Mouse (Mus musculus): ENCODE measurements around the gene Kdm1a. TPM values are rescaled to one million over a fixed set of nuclear protein-coding genes. Genes with fewer than 3 reads are reported as not detected.

Kdm1a gene
- polyA plus RNA-seq, 1 experiment from 2014 or later = 50.1 TPM

- no peak for DNase-seq (ENCODE audit: low spot score)
- peaks cover 91% of the 10 kb centered on the region for H3K36me3 ChIP-seq
- H3K4me3 ChIP-seq = no peak overlapping the region
- peaks cover 7% of the 10 kb centered on the region; the same call in 1 of the 2 replicates for H3K4me1 ChIP-seq
- H3K27me3 ChIP-seq (ENCODE audit: insufficient read depth, poor library complexity, severe bottlenecking) = no peaks in the 10 kb centered on the region
- 42% methylated on average over 1 of the region's 1 CpGs for WGBS
- H3K9me3 ChIP-seq = no peaks in the 10 kb centered on the region
- no peak overlapping the region for H3K27ac ChIP-seq
These were observed 49.4 kb downstream of the Kdm1a start for GRCm38 (mm10) chr4:136553108-136553507.

GRCm38 (mm10) chr4:136548381-136548801 lies 54.1 kb downstream of the Kdm1a start:
- no peak for DNase-seq (ENCODE audit: low spot score)
- Histone ChIP-seq H3K4me3 (no peak overlapping the region), H3K9me3 (no peaks in the 10 kb centered on the region), H3K4me1 (peaks cover 9% of the 10 kb centered on the region; the same call in 1 of the 2 replicates), H3K27me3 (ENCODE audit: insufficient read depth, poor library complexity, severe bottlenecking) (no peaks in the 10 kb centered on the region), H3K36me3 (peaks cover 91% of the 10 kb centered on the region), H3K27ac (no peak overlapping the region)
- 56% methylated on average over 1 of the region's 1 CpGs for WGBS

- no peak overlapping the region for H3K4me3 ChIP-seq
- peaks cover 9% of the 10 kb centered on the region; the same call in 1 of the 2 replicates for H3K4me1 ChIP-seq
- H3K36me3 ChIP-seq = peaks cover 92% of the 10 kb centered on the region
- H3K27me3 ChIP-seq (ENCODE audit: insufficient read depth, poor library complexity, severe bottlenecking) = no peaks in the 10 kb centered on the region
- no peaks in the 10 kb centered on the region for H3K9me3 ChIP-seq
- no peak for DNase-seq (ENCODE audit: low spot score)
- no peak overlapping the region for H3K27ac ChIP-seq
- WGBS = 61% methylated on average over 1 of the region's 1 CpGs
These were observed 54.8 kb downstream of the Kdm1a start for GRCm38 (mm10) chr4:136547721-136548120.

- H3K4me1 ChIP-seq = peaks cover 9% of the 10 kb centered on the region; the same call in 1 of the 2 replicates
- no peak overlapping the region for H3K4me3 ChIP-seq
- WGBS = 74% methylated on average over 3 of the region's 3 CpGs
- peaks cover 91% of the 10 kb centered on the region for H3K36me3 ChIP-seq
- H3K9me3 ChIP-seq = no peaks in the 10 kb centered on the region
- no peaks in the 10 kb centered on the region for H3K27me3 ChIP-seq (ENCODE audit: insufficient read depth, poor library complexity, severe bottlenecking)
- no peak overlapping the region for H3K27ac ChIP-seq
- no peak for DNase-seq (ENCODE audit: low spot score)
These were observed 56.1 kb downstream of the Kdm1a start for GRCm38 (mm10) chr4:136546279-136547045.

GRCm38 (mm10) chr4:136545151-136545550 lies 57.4 kb downstream of the Kdm1a start:
- no peak for DNase-seq (ENCODE audit: low spot score)
- Histone ChIP-seq H3K36me3 (peaks cover 88% of the 10 kb centered on the region), H3K27ac (no peak overlapping the region), H3K4me3 (no peak overlapping the region), H3K9me3 (no peaks in the 10 kb centered on the region), H3K4me1 (peaks cover 9% of the 10 kb centered on the region; the same call in 1 of the 2 replicates), H3K27me3 (ENCODE audit: insufficient read depth, poor library complexity, severe bottlenecking) (no peaks in the 10 kb centered on the region)
- WGBS = 94% methylated on average over 3 of the region's 3 CpGs

- 27% methylated on average over 4 of the region's 4 CpGs for WGBS
- H3K4me1 ChIP-seq = no peaks in the 10 kb centered on the region
- no peak overlapping the region for H3K27ac ChIP-seq
- H3K9me3 ChIP-seq = no peaks in the 10 kb centered on the region
- H3K4me3 ChIP-seq = no peak overlapping the region
- DNase-seq (ENCODE audit: low spot score) = no peak
- no peaks in the 10 kb centered on the region for H3K27me3 ChIP-seq (ENCODE audit: insufficient read depth, poor library complexity, severe bottlenecking)
- peaks cover 22% of the 10 kb centered on the region for H3K36me3 ChIP-seq
These were observed 76.1 kb downstream of the Kdm1a start for GRCm38 (mm10) chr4:136526412-136526811.

GRCm38 (mm10) chr4:136524309-136524708 lies 78.2 kb downstream of the Kdm1a start:
- no peak for DNase-seq (ENCODE audit: low spot score)
- no peak overlapping the region for H3K4me3 ChIP-seq
- no peaks in the 10 kb centered on the region for H3K27me3 ChIP-seq (ENCODE audit: insufficient read depth, poor library complexity, severe bottlenecking)
- H3K9me3 ChIP-seq = no peaks in the 10 kb centered on the region
- peaks cover 16% of the 10 kb centered on the region for H3K36me3 ChIP-seq
- no peak overlapping the region for H3K27ac ChIP-seq
- H3K4me1 ChIP-seq = no peaks in the 10 kb centered on the region
- WGBS = 84% methylated on average over 2 of the region's 2 CpGs

- no peaks in the 10 kb centered on the region for H3K4me1 ChIP-seq
- 83% methylated on average over 5 of the region's 5 CpGs for WGBS
- peaks cover 8% of the 10 kb centered on the region for H3K36me3 ChIP-seq
- no peak for DNase-seq (ENCODE audit: low spot score)
- no peak overlapping the region for H3K27ac ChIP-seq
- no peaks in the 10 kb centered on the region for H3K27me3 ChIP-seq (ENCODE audit: insufficient read depth, poor library complexity, severe bottlenecking)
- H3K4me3 ChIP-seq = no peak overlapping the region
- H3K9me3 ChIP-seq = no peaks in the 10 kb centered on the region
These were observed 80.6 kb downstream of the Kdm1a start for GRCm38 (mm10) chr4:136521898-136522297.

GRCm38 (mm10) chr4:136519866-136520265 lies 82.7 kb downstream of the Kdm1a start:
- DNase-seq (ENCODE audit: low spot score) = no peak
- Histone ChIP-seq H3K4me3 (no peak overlapping the region), H3K36me3 (peaks cover 8% of the 10 kb centered on the region), H3K4me1 (peaks cover 6% of the 10 kb centered on the region), H3K27me3 (ENCODE audit: insufficient read depth, poor library complexity, severe bottlenecking) (no peaks in the 10 kb centered on the region), H3K9me3 (no peaks in the 10 kb centered on the region), H3K27ac (no peak overlapping the region)

GRCm38 (mm10) chr4:136518576-136518975 lies 83.9 kb downstream of the Kdm1a start:
- Histone ChIP-seq H3K27me3 (ENCODE audit: insufficient read depth, poor library complexity, severe bottlenecking) (no peaks in the 10 kb centered on the region), H3K4me1 (peaks cover 9% of the 10 kb centered on the region), H3K36me3 (peaks cover 6% of the 10 kb centered on the region), H3K4me3 (no peak overlapping the region), H3K27ac (no peak overlapping the region), H3K9me3 (no peaks in the 10 kb centered on the region)
- no peak for DNase-seq (ENCODE audit: low spot score)
- 83% methylated on average over 2 of the region's 2 CpGs for WGBS

GRCm38 (mm10) chr4:136518141-136518540 lies 84.4 kb downstream of the Kdm1a start:
- no peaks in the 10 kb centered on the region for H3K9me3 ChIP-seq
- 86% methylated on average over 2 of the region's 2 CpGs for WGBS
- H3K27me3 ChIP-seq (ENCODE audit: insufficient read depth, poor library complexity, severe bottlenecking) = no peaks in the 10 kb centered on the region
- no peak overlapping the region for H3K27ac ChIP-seq
- H3K4me3 ChIP-seq = no peak overlapping the region
- H3K4me1 ChIP-seq = peaks cover 13% of the 10 kb centered on the region
- DNase-seq (ENCODE audit: low spot score) = no peak
- peaks cover 6% of the 10 kb centered on the region; the same call in 1 of the 2 replicates for H3K36me3 ChIP-seq

GRCm38 (mm10) chr4:136512905-136513304 lies 89.6 kb downstream of the Kdm1a start:
- no peak overlapping the region for H3K4me3 ChIP-seq
- peaks cover 28% of the 10 kb centered on the region for H3K4me1 ChIP-seq
- no peak for DNase-seq (ENCODE audit: low spot score)
- H3K27me3 ChIP-seq (ENCODE audit: insufficient read depth, poor library complexity, severe bottlenecking) = no peaks in the 10 kb centered on the region
- no peaks in the 10 kb centered on the region for H3K36me3 ChIP-seq
- no peaks in the 10 kb centered on the region for H3K9me3 ChIP-seq
- no peak overlapping the region for H3K27ac ChIP-seq

- H3K9me3 ChIP-seq = no peaks in the 10 kb centered on the region
- WGBS = 53% methylated on average over 4 of the region's 4 CpGs
- no peak overlapping the region for H3K4me3 ChIP-seq
- H3K4me1 ChIP-seq = peaks cover 28% of the 10 kb centered on the region
- no peak overlapping the region for H3K27ac ChIP-seq
- H3K27me3 ChIP-seq (ENCODE audit: insufficient read depth, poor library complexity, severe bottlenecking) = no peaks in the 10 kb centered on the region
- no peak for DNase-seq (ENCODE audit: low spot score)
- H3K36me3 ChIP-seq = no peaks in the 10 kb centered on the region
These were observed 90.8 kb downstream of the Kdm1a start for GRCm38 (mm10) chr4:136511708-136512107.

- no peak for DNase-seq (ENCODE audit: low spot score)
- 71% methylated on average over 1 of the region's 1 CpGs for WGBS
- no peaks in the 10 kb centered on the region for H3K27me3 ChIP-seq (ENCODE audit: insufficient read depth, poor library complexity, severe bottlenecking)
- H3K27ac ChIP-seq = no peak overlapping the region
- H3K36me3 ChIP-seq = no peaks in the 10 kb centered on the region
- H3K4me1 ChIP-seq = peaks cover 22% of the 10 kb centered on the region
- no peaks in the 10 kb centered on the region for H3K9me3 ChIP-seq
- H3K4me3 ChIP-seq = no peak overlapping the region
These were observed 92.7 kb downstream of the Kdm1a start for GRCm38 (mm10) chr4:136509857-136510256.

Data from heart, embryonic 10.5 days (tissue).